Mouse (Mus musculus): ENCODE measurements at regions not wholly inside any gene's neighbourhood (a gene's known extent, or its start where the extent isn't known, plus 50 kb on each side); places are given as distances from the start of the nearest gene placed in this dataset.

DNA sequence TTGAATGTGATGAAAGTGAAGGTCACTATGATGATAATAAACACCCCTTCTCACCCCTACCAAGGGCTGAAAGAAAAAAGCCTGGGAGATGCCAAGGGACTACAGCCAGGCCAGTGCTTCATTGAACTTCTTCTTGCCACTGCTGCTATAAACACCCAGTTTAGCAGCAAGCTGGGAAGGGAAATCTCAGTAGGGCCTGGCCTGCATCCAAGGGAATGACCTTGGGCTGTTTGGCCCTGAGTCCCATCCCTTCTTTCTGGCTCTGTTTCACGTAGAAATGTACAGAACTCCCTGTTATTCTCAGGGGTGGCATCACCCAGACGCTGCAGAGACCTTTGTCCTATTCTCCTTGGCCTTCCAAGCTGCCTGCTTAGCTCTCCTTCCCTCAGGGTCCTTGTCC is 450.0 kb upstream of the Tle4 start:
- no peak for DNase-seq (ENCODE audit: low spot score)

DNA sequence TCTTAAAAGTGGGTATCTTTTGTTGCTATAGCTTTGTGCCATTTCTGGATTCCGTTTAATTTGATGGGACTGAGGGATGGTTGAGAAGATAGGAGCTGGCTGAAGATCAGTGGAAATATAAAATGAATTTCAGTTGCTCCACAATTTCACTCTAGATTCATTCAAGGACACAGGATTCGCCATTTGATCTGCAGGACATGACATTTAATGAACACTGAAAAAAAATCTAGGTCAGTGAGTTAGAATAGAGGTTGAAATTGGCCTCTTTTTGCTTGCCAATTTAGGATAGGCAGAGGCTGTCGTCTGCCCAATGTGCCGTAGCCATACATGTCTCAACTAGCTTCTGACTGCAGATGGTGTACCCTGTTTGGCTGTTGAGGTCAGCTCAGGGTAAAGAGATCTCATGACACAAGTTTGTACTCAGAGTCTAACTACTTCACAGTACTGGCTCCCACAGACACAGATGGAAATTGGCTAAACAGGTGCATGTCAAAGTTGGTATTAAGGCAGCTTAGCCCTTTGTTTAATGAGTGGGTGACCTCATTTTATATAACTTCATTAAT is 449.5 kb upstream of the Tle4 start:
- no peak for DNase-seq (ENCODE audit: low spot score)

DNA sequence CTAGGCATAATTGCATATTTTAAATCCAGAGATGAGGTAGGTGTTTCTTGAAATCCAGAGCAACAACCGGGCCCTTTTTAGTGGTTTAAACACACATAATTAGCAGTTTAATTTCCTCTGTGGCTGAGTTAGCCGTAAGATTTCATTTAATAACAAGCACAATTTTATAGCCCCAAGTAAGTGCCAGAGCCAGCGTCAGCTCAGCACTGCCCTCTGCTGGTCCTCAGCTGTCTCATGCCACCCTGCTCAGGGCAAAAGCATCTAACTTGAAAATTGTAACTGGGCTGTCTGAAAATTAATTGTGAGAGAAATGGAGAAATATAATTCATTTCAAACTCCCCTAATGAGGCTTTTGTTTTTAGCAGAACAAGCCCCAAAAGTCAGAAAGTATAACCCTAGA is 437.7 kb upstream of the Tle4 start:
- DNase-seq (ENCODE audit: low spot score), result peak; percentile 23

GRCm38 (mm10) chr19:15033921-15034320 is 436.1 kb upstream of the Tle4 start:
- no peak for DNase-seq (ENCODE audit: low spot score)

DNA sequence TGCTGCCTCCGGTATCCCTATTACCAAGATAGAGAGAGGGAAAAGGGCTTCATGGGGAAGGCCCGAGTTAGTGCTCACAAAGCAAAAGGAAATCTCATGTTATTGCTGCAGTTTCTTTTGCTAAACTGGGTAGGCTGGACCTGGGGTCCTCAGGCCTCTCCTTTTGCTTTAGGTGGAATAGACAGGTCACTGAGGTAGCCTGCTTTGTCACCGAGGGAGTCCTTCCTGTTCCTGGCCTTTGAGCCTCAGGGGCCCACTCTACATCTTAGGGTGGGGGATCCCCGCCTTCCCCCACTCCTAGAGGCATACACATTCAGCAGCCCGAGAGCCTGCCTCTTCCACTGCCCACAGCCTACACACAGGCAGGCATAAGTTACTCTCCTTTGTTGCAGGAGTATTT is 435.5 kb upstream of the Tle4 start:
- DNase-seq (ENCODE audit: low spot score), result no peak

DNA sequence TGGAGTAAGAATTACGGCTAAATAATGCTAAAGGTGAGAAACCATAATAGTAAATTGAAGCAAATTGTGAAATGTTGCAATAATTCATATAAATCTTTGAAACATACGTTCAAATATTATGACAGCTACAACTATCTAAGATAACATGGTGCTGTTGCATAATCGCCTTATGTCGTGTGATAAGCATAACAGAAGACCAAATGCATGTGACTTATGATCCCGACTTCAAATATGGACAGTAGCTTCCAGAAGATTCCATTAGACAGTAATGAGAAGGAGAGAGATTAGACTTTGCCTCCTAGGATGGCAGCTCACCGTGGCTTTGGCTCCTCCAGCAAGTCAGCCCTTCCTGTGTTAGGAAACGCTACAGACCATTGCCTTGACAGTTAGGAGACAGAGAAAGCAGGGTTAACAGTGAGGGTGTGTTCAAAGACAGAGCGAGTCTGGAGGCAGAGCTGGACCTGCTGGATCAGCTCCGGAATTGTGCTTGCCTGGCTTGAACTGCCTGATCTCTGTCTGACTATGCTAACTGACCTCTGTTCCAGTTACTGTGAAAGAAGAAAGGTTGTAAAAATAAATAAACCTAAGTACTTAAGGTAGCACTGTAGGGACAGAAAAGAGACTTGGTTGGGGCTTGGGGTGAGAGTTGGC is 434.6 kb upstream of the Tle4 start:
- no peak for DNase-seq (ENCODE audit: low spot score)

GRCm38 (mm10) chr19:15031483-15031882 is 433.6 kb upstream of the Tle4 start:
- DNase-seq (ENCODE audit: low spot score), result no peak

DNA sequence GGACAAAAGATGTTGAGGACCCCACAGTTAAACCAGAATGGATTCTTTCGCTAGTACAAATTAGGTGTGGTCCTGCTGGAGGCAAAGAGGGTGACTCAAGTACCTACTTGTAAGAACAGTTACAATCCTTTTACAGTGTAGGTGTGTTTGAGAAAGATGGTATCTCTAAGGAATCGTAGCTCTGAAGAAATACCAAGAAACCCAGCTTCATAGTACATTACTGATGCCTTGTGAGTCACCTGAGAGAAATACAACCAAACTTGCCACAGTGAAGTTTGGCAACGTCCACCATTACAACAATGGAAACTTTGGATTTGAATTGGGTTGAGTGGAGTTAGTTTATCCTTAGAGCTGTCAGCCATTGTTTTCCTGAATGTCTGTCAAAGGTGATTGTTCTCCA is 405.7 kb upstream of the Tle4 start:
- DNase-seq (ENCODE audit: low spot score), result no peak

DNA sequence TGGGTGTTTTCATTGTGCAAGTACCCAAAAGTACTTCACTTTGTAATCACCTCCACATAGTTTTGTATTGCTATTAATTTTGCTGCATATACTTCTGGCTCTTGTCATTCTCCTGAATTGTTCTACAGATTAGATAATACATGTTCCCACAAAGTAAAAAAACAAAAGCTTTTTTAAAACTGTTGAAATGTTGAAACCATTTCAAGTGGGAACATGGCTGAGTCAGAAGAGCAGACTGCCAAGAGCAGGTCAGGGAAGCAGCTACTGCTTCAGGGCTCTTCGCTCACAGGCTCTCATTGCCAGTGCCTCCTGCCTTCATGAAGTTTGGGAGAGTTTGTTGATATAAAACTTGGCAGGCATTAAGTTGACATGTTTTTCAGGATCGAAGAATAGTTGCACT is 395.5 kb upstream of the Tle4 start:
- DNase-seq (ENCODE audit: low spot score), result no peak

DNA sequence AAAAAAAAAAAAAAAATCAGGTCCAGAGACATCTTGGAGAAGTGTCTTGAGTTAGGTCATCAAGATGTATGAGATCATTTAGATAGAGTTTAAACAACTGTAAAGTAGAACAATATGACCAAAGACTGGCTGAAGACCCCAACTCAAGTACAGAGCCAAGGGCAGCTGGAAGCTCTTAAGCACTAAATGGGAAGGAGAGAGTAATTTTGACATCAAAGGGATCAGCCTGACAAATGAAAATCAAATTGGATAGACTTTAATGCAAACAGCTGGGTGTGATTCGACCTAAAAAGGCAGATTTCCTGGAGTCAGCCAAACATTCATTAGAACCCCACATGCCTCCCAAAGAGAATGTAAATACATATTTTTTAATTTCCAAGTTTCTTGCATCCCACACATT is 372.3 kb upstream of the Tle4 start:
- DNase-seq (ENCODE audit: low spot score), result no peak

DNA sequence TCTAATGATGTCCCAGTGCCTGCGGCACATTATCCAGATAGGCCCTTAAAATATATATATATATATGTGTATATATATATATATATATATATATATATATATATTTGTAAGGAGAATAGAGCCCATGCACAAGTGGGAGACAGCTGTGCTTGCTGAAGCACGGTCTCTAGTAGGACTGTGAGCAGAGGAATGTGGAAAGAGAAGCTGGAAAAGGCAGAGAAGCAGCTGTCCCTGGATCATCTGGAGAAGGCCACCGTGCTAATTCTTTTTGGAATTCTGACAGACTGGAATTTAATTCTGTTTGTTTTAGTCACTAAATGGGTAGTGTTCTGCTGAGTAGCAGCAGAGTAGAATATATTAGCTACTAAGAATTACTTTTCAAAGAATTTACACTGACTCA is 370.4 kb upstream of the Tle4 start:
- no peak for DNase-seq (ENCODE audit: low spot score)

DNA sequence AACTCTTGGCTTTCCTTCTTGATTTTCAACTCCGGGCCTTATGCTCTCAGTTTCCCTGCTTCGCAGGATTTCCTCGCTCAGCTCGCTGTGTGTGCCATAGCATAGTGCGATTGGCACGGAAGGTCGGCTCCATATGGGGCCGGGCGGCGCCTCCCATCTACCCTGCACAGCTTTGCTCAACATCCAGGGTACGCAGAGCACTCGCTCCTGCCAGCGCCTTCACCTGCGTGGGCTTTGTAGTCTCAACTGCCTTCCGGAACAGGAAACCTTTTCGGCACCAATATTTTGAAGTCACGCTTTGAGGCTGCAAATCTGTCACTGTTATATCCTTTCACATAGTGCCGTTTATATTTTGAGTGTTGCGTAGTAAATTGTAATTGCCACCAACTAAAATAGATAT is 359.9 kb upstream of the Tle4 start:
- no peak for DNase-seq (ENCODE audit: low spot score)

GRCm38 (mm10) chr19:14957154-14957553 is 359.3 kb upstream of the Tle4 start:
- DNase-seq (ENCODE audit: low spot score), result no peak

DNA sequence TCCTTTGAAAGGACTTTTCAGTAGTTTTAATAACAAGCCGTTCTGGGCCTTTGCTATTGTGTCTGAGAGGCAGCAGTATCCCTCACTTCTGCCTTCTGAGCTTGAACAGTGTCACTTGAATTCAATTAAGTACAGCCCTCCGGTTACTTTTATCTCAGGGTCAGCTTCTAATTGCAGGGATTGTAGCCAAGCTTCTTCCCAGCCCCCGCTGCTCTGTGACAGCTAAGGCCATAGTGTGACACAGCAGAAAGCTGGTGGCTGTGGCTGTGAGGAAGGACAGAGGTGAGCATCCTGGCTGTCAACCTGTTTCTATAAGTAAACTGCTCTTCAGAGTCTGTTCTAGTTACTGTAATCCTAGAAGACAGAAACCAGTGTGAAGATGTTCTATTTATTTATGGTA is 358.5 kb upstream of the Tle4 start:
- DNase-seq (ENCODE audit: low spot score), result no peak

DNA sequence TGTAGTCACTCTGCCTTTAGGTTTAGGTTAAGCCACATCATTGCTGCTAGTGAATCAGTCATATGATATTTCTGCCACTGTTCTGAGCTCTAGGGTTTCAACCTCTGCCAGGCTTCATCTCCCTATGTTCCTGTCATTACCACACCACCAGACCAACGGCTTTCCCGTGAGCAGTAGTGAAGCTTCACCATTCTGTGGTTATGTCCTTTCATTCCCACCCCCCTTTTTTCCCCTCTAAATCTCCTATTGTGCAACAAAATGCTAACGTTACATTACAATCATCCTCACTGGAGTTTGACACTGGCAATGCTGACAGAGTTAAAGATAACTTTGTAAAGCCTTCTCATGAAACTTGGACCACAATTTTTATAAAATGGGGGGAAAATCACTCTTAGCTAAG is 358.1 kb upstream of the Tle4 start:
- no peak for DNase-seq (ENCODE audit: low spot score)

DNA sequence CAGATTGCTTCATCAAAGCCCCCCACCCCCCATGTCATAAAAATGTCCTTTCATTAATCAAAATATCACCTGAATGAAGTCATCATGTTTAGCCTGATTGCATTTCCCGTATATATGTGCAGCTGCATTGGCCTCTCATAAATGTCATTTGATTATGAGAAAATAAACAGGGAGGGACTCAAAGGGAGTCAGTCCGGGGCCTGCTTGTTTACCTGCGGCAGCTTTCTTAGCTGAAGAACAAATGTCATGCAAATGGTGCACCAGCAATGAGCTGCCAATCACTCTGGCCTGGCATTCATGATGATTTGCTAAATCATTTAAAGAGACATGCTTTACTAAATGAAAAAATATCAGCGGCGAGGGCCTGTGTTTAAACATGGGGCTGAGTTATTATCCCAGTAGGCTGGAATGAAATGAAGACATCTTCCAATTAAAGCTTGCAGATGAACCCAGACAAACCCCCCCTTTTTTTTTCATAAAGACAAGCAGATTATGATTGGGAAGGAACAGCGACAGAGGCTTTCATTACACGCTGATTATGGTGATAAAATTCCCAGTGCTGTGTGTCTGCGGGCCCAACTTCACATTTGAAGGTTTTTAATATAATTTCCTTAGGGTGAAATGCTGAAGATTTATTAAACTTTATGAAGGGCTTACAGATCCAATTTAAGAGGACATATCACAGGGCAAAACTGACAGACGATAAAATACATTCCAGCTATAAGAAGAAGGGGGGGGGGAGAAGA is 342.5 kb upstream of the Tle4 start:
- no peak for DNase-seq (ENCODE audit: low spot score)

- DNase-seq (ENCODE audit: low spot score), result no peak
These were observed 324.4 kb upstream of the Tle4 start for GRCm38 (mm10) chr19:14922238-14922637.

DNA sequence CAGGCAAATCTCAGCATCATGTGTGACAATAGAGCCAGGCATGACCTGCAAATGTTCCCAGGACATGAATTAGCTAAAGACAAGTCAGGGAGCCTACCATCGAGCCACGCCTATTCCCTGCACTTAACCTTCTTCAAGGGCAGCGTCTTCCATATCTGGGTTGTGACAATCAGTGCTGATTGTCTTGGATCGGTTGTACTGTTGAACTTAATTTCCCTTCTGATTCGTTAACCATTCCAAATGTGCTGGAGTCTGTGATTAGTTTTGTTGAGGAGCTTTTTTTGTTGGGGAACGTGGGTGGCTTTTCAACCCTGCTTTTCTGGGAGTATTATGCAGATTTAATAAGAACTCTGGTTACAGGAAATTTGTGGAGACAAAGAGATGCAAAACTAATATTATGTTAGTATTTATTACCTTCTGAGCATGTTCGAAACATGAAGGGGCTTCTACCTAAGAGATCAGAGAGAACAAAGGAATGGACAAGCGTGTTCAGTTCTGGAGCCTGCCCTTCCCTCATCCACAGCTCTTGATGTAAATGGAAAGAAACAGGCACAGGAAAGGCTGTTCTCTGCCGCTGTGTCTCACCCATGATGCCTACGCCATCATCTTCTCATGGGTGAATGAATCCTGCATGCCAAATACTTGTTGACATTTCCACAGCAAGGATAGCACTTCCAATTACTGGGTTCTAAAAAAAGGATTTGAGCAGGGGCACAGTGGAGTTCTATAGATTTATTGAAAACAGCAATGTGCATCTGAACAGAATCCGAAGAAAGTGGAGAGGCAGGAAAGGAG is 313.4 kb upstream of the Tle4 start:
- no peak for DNase-seq (ENCODE audit: low spot score)

DNA sequence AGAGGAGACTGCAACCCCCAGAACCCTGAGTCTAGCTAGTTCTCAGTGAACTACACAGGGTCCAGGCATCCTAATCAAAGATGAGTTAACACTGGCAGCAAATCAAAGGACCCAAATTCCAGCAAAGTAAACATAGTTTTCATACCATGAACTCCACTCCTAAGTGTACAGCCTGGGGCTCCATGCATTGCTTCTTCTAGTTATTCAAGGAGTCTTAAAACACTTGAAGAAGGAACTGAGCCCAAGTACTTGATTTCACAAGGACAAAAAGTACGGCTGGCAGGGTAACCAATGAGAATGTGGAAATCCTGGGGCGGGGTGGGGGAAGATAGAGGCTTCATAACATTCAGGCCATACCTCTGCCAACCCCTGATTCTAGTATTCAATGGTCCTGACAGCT is 297.0 kb upstream of the Tle4 start:
- no peak for DNase-seq (ENCODE audit: low spot score)

DNA sequence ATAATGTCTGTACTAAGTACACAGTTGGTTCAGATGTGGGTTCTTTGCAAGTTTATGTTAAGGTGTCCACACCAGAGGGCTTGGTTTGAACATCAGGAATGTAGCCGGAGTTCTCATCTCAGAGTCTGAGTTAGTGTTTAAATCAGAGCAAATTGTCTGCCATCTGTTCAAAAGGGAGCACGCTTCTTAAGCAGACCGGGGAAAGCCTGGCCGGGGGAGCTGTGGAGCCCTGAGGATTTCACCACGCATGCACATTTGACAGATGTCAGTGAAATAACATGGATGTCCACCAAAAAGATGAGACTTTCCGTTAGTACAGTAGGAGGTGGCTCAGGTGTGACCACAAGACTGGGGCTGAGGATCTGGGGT is 294.5 kb upstream of the Tle4 start:
- DNase-seq (ENCODE audit: low spot score), result no peak

- no peak for DNase-seq (ENCODE audit: low spot score)
These were observed 294.0 kb upstream of the Tle4 start for GRCm38 (mm10) chr19:14891689-14892389.

GRCm38 (mm10) chr19:14891090-14891428 is 293.2 kb upstream of the Tle4 start:
- DNase-seq (ENCODE audit: low spot score), result no peak
